Mouse (Mus musculus) telencephalon, adult 2 months (tissue): ENCODE data around the gene Dlg4.

ENCODE experiments used
- DNase-seq: peaks from one replicate; pipeline ENCODE4 v3.0.0-alpha.2; 2011; ENCODE audit warnings: low read depth, low spot score

Dlg4 gene

DNA sequence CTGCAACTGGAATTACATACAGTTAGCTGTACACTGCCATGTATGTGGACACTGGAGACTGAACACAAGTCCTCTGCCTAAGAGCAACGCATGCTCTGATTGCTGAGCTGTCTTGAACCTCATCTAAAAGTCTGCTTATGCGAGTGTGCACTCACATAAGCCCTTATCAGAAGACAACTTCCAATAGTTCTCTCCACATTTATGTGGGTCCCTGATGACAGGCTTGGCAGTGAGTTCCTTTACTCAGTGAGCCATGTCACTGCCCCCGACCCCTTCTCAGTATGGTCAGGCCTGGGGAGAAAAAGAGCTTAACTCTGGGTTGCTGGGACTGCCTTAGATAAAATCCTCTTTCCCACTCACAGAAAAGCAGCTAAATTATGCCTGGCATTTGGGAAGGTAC is at the start of gene Dlg4:
Dlg4 (plus strand) TSS at position 274 of the 400 bp plus-strand sequence.
- no peak for DNase-seq

DNA sequence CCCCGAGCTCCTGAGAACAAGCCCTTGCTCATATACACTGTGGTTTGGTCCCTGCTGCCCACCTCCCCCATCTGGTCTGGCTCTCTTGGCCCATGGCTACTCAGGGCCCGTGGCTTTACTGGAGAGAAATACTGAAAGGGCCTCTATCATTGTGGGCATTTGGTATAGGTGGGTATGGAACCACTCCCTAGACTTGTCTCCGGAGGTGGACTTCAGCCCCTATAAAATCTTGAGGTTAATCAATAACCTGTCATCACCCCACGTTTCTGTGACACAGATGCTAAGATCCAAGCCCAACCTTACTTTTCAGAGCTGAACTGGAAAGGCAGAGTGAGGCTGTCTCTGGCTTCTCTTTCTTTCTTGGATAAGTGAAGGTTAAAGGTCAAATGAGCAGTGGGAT is 47.9 kb upstream of the Dlg4 start:
- DNase-seq, result no peak

GRCm38 (mm10) chr11:69970222-69970621 is 46.5 kb upstream of the Dlg4 start:
- no peak for DNase-seq

DNA sequence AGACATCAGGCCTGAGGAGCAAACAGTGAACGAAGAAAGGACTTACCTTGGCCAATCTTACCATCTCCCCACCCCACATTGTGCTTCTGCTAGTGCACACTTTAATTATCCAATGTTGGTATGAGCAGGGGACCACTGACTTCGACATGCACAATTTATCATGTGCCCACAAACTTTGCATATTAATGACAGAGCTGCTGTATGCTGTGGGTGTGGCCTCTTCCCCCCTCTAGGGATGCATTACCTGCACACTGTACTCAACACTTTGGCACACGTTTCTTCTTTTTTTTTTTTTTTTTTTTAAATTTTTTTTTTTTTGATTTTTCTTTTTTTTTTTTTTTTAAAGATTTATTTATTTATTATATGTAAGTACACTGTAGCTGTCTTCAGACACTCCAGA is 46.0 kb upstream of the Dlg4 start:
- DNase-seq, result no peak

GRCm38 (mm10) chr11:69974907-69975306 is 41.8 kb upstream of the Dlg4 start:
- DNase-seq, result no peak

GRCm38 (mm10) chr11:69976271-69976670 is 40.5 kb upstream of the Dlg4 start:
- no peak for DNase-seq

DNA sequence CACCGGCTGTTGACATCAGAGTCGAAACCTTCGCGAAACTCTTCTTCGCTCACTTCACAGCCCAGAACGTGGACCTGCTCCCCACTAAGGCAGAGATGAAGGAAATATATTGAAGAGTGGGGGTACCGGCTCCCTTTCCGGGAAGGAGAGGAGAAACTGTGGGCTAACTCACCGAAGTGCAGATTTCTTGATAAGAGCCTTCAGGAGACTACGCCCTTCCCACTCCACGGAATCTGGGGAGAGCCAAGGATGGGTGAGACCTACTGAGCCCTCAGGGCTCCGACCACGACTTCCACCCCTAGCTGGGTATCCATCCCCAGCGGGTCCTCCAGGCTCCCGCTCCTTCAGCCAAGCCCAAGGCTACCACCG is 36.9 kb upstream of the Dlg4 start:
- no peak for DNase-seq

DNA sequence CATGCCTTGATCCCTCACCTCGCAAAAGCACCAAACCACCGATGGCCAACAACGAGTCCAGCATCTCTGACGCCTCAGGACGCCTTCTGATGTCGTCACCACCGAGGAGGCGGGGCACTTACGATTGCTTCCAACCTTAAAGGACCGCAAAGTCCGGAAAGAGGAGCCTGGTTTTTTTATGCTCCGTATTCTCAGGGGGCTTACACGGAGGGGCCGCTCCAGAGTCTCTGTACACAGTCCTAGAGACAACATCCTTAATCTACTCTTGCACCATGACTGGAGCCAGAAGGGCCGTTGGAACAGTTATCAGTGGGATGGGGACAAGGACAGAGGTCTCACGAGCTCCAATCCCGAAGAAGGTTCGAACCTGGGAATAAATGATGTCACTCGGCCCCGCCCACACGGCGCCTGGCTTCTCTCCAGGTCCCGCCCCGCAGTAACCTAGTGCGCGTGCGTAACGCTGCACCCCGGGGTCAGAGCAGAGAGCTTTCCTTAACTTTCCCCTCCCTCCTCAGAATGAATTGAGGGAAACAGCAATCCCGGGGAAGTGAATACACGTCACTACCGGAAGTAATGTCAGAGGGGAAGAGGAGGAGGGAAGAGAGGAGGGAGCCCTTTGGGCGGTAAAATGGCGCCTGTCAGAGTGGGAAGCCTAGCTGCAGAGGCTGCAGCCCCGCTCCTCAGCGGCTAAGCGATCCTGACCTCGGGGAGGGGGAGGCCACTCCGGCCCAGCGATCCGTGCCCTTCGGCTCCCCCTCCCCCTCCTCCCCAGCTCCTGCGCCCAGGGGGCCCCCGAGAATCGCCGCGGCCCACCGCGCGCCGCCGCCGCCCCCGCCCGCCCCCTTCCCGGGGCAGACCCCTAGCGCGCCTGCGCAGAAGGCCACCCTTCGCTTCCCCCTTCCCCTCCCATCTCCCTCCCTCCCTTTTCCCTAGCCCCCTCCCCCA is 36.3 kb upstream of the Dlg4 start:
- DNase-seq, result peak; percentile 99

DNA sequence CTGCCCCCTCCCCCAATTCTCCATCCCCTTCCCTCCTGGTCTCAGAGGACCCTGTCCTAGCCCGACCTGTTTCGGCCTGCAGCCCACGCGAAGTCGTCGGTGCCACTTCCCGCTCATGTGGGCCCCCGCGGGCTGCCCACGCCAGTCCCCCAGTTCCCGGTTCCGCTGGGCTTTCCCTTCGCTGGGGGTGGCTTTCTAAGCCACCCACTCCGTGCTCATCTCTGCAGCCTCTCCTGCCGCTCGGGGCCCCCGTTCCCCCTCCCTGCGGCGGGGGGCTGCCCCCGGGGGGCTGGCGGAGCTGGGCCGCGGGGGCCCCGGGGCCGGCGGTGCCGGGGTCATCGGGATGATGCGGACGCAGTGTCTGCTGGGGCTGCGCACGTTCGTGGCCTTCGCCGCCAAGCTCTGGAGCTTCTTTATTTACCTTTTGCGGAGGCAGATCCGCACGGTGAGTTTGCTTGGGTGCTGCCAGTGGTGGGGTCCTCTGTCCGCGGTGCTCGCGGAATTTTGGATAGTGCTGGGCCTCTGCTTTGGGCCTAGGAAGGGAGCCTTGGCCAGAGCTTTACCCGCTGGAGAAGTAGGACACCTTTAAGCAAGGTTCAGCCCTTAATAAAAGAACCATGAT is 35.5 kb upstream of the Dlg4 start, which contains the start of gene Ctdnep1:
Ctdnep1 (plus strand) TSS at position 16 of the 622 bp plus-strand sequence.
- DNase-seq, result no peak

DNA sequence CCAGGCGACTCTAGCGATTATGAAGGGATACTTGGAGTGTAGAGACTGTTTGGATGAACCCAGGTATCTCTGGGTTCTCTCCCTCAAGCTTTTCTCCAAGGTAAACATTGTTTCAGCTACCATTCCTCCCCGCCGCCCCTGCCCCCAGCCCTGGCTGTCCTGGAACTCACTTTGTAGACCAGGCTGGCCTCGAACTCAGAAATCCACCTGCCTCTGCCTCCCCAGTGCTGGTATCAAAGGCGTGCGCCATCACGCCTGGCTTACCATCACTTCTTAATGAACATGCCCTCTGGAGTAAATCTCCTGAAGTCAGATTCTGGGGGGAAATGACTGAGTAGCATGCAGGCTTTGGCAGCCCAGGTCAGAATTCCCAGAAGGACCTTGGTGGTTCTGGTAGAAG is 34.5 kb upstream of the Dlg4 start, which contains the start of gene Elp5:
Elp5 (minus strand) TSS at position 293 of the 400 bp plus-strand sequence.
- no peak for DNase-seq

- DNase-seq, result no peak
Measured at GRCm38 (mm10) chr11:69982877-69983276, 33.9 kb upstream of the Dlg4 start.

DNA sequence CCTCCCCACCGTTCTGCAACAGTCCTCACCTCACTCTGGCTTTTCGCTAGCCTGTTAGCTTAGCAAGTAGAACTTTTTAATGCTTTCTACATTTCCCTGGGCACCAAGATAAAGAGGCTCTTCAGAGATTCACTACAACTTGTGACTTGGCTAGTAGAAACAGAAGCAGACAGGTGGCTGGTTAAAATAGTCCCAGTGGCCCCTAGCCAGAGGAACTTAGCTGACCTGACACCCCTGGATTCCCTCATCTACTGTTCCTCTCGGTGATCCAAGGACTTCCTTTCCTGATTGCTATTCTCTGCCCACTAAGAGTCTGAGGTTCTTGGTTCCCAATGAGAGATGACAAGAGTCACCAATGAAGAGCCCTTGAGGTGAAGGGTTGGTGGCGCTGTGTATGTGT is 33.4 kb upstream of the Dlg4 start:
- no peak for DNase-seq

DNA sequence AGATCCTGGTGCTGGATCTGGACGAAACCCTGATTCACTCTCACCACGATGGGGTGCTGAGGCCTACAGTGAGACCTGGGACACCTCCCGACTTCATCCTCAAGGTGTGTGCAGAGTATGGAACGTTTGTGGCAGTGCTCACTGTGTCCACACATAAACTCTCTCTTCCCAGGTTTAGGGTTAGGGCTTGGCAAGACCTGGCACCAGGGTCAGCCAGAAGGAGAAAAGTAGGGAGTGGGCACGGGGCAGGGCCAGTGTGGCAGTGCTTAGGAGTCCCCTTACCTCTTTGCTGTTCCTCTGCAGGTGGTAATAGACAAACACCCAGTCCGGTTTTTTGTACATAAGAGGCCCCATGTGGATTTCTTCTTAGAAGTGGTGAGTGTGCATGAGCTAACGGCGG is 32.3 kb upstream of the Dlg4 start:
- DNase-seq, result no peak

DNA sequence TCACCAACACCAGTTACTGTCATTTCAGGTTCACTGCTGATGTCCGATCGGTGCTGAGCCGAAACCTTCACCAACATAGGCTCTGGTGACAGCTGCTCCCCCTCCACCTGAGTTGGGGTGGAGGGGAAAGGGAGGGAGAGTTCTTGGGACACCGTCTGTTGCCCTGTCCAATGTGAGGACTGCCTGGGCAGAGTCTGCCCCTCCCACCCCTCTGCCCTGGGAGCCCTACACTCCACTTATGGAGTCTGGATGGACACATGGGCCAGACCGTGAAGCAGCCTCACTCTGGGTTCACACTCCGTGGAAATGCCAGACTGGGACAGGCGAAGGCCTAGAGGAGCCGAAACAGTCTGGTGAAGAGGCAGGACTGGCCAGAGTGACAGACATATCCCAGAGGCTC is 26.8 kb upstream of the Dlg4 start:
- no peak for DNase-seq

DNA sequence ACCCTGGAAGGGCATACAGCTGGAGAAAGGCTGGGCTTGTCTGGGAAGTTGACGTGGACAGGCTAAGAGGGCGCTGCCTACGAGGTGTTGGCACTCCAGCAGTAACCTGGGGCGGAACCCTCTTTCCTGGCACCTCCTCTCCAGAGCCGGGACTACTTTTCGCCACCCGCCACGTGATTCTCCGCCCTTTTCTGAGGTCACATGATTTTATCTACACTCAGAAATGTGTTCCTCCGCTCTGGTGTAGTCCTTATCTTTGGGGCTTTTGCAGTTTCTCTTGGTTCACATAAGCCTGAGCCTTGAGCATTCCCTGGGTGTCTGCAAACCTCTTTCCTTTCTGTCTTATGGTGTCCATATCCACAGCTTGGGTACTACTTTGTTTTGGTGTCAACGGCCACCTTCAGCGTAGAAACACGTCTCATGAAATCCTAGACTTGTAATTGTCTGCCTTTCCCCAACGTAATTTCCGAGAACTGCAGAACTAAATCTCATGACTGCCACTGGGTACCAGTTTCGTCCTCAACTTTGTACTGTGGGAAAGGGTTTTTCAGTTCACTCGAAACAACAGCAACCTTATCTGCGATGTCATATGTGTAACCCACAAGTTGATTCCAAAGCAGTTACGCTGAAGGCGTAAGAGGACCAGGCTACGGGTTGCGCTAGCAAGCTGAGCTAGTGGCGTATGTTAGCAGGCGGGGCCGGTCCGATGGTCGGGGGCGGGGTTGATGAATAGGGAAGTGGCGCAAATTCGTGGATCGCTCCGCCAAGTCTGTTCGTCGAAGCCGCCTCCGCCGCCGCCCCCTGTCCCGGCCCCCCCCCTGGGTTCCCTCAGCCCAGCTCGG is 25.7 kb upstream of the Dlg4 start, which contains the start of gene Gabarap:
Gabarap (plus strand) TSS at position 294 of the 842 bp plus-strand sequence.
- DNase-seq, result peak; percentile 98

- DNase-seq, result no peak
Measured at GRCm38 (mm10) chr11:69991711-69992110, 25.0 kb upstream of the Dlg4 start.

DNA sequence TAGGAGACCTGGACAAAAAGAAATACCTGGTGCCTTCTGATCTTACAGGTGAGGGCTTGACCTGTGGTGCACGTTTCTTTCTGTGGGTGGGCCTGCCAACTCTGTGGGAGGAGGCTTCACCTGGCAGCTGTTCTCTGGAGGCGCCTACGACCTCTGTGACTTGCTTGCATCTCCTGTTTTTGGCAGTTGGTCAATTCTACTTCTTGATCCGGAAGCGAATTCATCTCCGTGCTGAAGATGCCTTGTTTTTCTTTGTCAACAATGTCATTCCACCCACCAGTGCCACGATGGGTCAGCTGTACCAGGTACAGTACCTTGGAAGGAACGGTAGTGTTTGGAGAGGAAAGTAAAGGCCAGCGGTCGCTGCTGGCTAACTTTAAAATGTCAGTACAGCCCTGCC is 24.3 kb upstream of the Dlg4 start:
- no peak for DNase-seq

GRCm38 (mm10) chr11:69992932-69993331 is 23.8 kb upstream of the Dlg4 start:
- no peak for DNase-seq

DNA sequence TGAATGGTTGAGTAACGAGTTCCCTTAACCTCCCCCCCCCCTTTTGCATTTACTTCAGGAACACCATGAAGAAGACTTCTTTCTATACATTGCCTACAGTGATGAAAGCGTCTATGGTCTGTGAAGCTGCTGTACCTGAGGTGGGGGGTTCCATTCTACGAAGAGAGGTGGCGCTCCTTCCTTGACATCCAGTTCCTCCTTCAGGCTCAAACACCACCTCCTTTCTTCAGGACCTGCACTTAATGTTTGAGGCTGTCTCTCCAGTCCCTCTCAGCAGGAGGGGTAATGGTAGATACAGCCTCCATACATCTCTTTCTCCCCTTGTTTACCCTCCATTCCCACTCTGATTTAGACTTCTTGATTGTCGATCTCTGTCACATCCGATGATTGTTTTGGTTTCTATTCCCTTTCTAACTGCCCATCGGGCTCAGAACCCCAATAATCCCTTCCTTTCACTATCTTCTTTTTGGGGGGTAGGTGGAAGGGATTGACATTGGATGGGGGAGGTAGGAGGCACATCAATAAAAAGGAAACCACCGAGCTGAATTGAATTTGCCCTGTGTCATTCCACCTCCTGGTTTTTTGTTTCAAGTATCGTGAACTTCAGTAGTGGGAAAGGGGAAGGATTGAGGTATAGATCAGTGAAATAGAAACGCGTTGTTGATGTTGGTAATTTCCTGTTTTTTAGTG is 22.2 kb upstream of the Dlg4 start:
- no peak for DNase-seq

DNA sequence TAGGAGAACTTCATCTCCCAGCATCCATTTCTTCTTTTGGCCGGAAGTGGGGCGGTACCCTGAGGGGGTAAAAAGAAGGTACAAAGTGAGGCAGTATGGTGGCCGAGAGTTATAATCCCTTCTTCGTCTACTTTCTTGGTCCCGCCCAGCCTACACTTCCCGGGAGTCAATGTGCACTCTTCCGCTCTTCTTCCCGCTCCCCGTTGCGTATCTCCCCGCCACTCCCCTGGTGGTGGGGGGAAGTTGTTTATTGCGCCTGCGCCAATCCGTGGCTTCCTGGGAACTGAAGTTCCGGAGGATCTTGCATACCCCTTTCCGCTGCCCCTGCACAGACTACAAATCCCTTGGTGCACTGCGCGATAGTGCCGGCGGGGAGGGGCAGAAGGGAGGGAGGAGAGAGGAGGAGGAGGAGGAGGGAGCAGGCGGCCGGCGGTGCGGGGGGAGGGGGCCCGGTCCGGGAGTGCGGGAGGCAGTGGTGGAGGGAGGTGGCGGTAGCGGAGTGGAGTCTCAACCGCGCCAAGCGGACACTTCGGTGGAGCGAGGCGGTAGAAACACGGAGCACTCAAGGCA is 21.3 kb upstream of the Dlg4 start, which contains the start of gene Phf23:
Phf23 (plus strand) TSS at position 387 of the 570 bp plus-strand sequence.
- peak; percentile 99 for DNase-seq
